Mouse (Mus musculus): ENCODE data around the gene Ccnj. TPM values are rescaled to one million over a fixed set of nuclear protein-coding genes. Genes with fewer than 3 reads are reported as not detected.

The Ccnj gene
- polyA plus RNA-seq, 1 experiment from 2014 or later: 39.5 TPM

GRCm38 (mm10) chr19:40859555-40859954, 28.5 kb downstream of the Ccnj start:
- ATAC-seq (ENCODE audit: low FRiP score, low read depth): no peak
- 73% methylated on average over 4 of the region's 4 CpGs for WGBS

GRCm38 (mm10) chr19:40868284-40868683, 37.2 kb downstream of the Ccnj start:
- Histone ChIP-seq H3K4me3 (no peak overlapping the region), H3K9ac (replicated peaks) (no peak overlapping the region), H3K9me3 (no peaks in the 10 kb centered on the region), H3K27me3 (peaks cover 42% of the 10 kb centered on the region), H3K4me2 (replicated peaks) (no peak overlapping the region), H3K36me3 (no peaks in the 10 kb centered on the region), H3K27ac (replicated peaks) (no peak overlapping the region), H3K4me1 (no peaks in the 10 kb centered on the region)
- WGBS: 40% methylated on average over 5 of the region's 5 CpGs
- ATAC-seq (ENCODE audit: low FRiP score, low read depth): no peak

More at GRCm38 (mm10) chr19:40859555-40859954, 28.5 kb downstream of the Ccnj start:
- no peak overlapping the region for H3K4me2 ChIP-seq (replicated peaks)
- H3K9ac ChIP-seq (replicated peaks): no peak overlapping the region
- H3K27ac ChIP-seq (replicated peaks): no peak overlapping the region
- H3K4me3 ChIP-seq: no peak overlapping the region
- no peaks in the 10 kb centered on the region for H3K9me3 ChIP-seq
- no peaks in the 10 kb centered on the region for H3K4me1 ChIP-seq
- no peaks in the 10 kb centered on the region for H3K36me3 ChIP-seq
- no peaks in the 10 kb centered on the region; the same call in 1 of the 2 replicates for H3K27me3 ChIP-seq

- Histone ChIP-seq H3K4me3 (no peak overlapping the region), H3K9ac (replicated peaks) (no peak overlapping the region), H3K36me3 (no peaks in the 10 kb centered on the region), H3K27me3 (peaks cover 49% of the 10 kb centered on the region), H3K4me1 (no peaks in the 10 kb centered on the region), H3K27ac (replicated peaks) (no peak overlapping the region), H3K4me2 (replicated peaks) (no peak overlapping the region), H3K9me3 (no peaks in the 10 kb centered on the region)
- WGBS: 89% methylated on average over 3 of the region's 3 CpGs
- ATAC-seq (ENCODE audit: low FRiP score, low read depth): no peak
These were observed 38.5 kb downstream of the Ccnj start for GRCm38 (mm10) chr19:40869425-40870105.

- Histone ChIP-seq H3K9ac (replicated peaks) (peak overlapping the region; percentile 57; the same call in 1 of the 2 replicates), H3K9me3 (no peaks in the 10 kb centered on the region), H3K4me3 (peak overlapping the region; percentile 59), H3K36me3 (no peaks in the 10 kb centered on the region), H3K27me3 (peaks cover 60% of the 10 kb centered on the region), H3K4me2 (replicated peaks) (peak overlapping the region; percentile 61), H3K4me1 (no peaks in the 10 kb centered on the region), H3K27ac (replicated peaks) (peak overlapping the region; percentile 91)
- peak; percentile 99 for ATAC-seq (ENCODE audit: low FRiP score, low read depth)
- 1% methylated on average over 51 of the region's 51 CpGs for WGBS
These were observed 42.0 kb downstream of the Ccnj start for GRCm38 (mm10) chr19:40872955-40873665.

GRCm38 (mm10) chr19:40881700-40882099, 50.6 kb downstream of the Ccnj start:
- H3K9ac ChIP-seq (replicated peaks): no peak overlapping the region
- H3K4me3 ChIP-seq: no peak overlapping the region
- WGBS: 91% methylated on average over 4 of the region's 4 CpGs
- H3K4me2 ChIP-seq (replicated peaks): no peak overlapping the region
- peaks cover 69% of the 10 kb centered on the region for H3K27me3 ChIP-seq
- H3K36me3 ChIP-seq: no peaks in the 10 kb centered on the region
- H3K4me1 ChIP-seq: no peaks in the 10 kb centered on the region
- no peaks in the 10 kb centered on the region for H3K9me3 ChIP-seq
- H3K27ac ChIP-seq (replicated peaks): no peak overlapping the region
- no peak for ATAC-seq (ENCODE audit: low FRiP score, low read depth)

GRCm38 (mm10) chr19:40888887-40889286, 57.8 kb downstream of the Ccnj start:
- no peaks in the 10 kb centered on the region for H3K4me1 ChIP-seq
- ATAC-seq (ENCODE audit: low FRiP score, low read depth): no peak
- H3K9ac ChIP-seq (replicated peaks): no peak overlapping the region
- H3K4me3 ChIP-seq: no peak overlapping the region
- no peaks in the 10 kb centered on the region for H3K9me3 ChIP-seq
- H3K27me3 ChIP-seq: peaks cover 55% of the 10 kb centered on the region
- 83% methylated on average over 1 of the region's 1 CpGs for WGBS
- H3K27ac ChIP-seq (replicated peaks): no peak overlapping the region
- H3K4me2 ChIP-seq (replicated peaks): no peak overlapping the region
- no peaks in the 10 kb centered on the region for H3K36me3 ChIP-seq

- Histone ChIP-seq H3K36me3 (no peaks in the 10 kb centered on the region), H3K4me2 (replicated peaks) (peak overlapping the region; percentile 58), H3K4me1 (peaks cover 4% of the 10 kb centered on the region; the same call in 1 of the 2 replicates), H3K4me3 (peak overlapping the region; percentile 78), H3K9me3 (no peaks in the 10 kb centered on the region), H3K27me3 (peaks cover 26% of the 10 kb centered on the region), H3K27ac (replicated peaks) (peak overlapping the region; percentile 91), H3K9ac (replicated peaks) (peak overlapping the region; percentile 73)
- WGBS: 46% methylated on average over 21 of the region's 21 CpGs
- no peak; the same call in 1 of the 2 replicates for ATAC-seq (ENCODE audit: low FRiP score, low read depth)
These were observed 63.0 kb downstream of the Ccnj start for GRCm38 (mm10) chr19:40894071-40894506.

- WGBS: 1% methylated on average over 89 of the region's 89 CpGs
- Histone ChIP-seq H3K4me3 (peak within 1 kb of the TSS; percentile 78), H3K27me3 (peaks cover 22% of the 10 kb centered on the region)
These were observed 63.7 kb downstream of the Ccnj start, which contains the start of gene Zfp518a for GRCm38 (mm10) chr19:40894519-40895392. Gene Zfp518a (plus strand): TSS chr19:40894705.

GRCm38 (mm10) chr19:40895393-40895703, 64.3 kb downstream of the Ccnj start:
- ATAC-seq (ENCODE audit: low FRiP score, low read depth): no peak
- Histone ChIP-seq H3K4me1 (peaks cover 4% of the 10 kb centered on the region; the same call in 1 of the 2 replicates), H3K27me3 (peaks cover 18% of the 10 kb centered on the region), H3K9ac (replicated peaks) (peak overlapping the region; percentile 73), H3K36me3 (0 out of 2 replicates have a peak, but pooled peaks cover 3% of the 10 kb centered on the region), H3K4me2 (replicated peaks) (peak overlapping the region; percentile 58), H3K9me3 (no peaks in the 10 kb centered on the region), H3K27ac (replicated peaks) (peak overlapping the region; percentile 91), H3K4me3 (peak overlapping the region; percentile 78)
- WGBS: 2% methylated on average over 6 of the region's 6 CpGs

More at GRCm38 (mm10) chr19:40894519-40895392, 63.7 kb downstream of the Ccnj start, which contains the start of gene Zfp518a:
- Histone ChIP-seq H3K4me1 (peaks cover 4% of the 10 kb centered on the region; the same call in 1 of the 2 replicates), H3K9me3 (no peaks in the 10 kb centered on the region), H3K4me2 (replicated peaks) (peak within 1 kb of the TSS; percentile 58), H3K9ac (replicated peaks) (peak within 1 kb of the TSS; percentile 73), H3K27ac (replicated peaks) (peak within 1 kb of the TSS; percentile 91), H3K36me3 (0 out of 2 replicates have a peak, but pooled peaks cover 3% of the 10 kb centered on the region)
- ATAC-seq (ENCODE audit: low FRiP score, low read depth): peak; percentile 95
